Mouse (Mus musculus) ovary, postnatal 10 days (tissue): Measurements from ENCODE around the gene Paox.

ENCODE experiments used
- DNase-seq: peaks from one replicate; pipeline ENCODE4 v3.0.0; 2022; ENCODE audit warnings: low spot score

The Paox gene

GRCm38 (mm10) chr7:140172936-140173335, 57.3 kb downstream of the Paox start, which contains the start of gene Olfr523:
Gene Olfr523, plus strand, starts transcription at chr7:140173217.
- DNase-seq, result no peak

DNA sequence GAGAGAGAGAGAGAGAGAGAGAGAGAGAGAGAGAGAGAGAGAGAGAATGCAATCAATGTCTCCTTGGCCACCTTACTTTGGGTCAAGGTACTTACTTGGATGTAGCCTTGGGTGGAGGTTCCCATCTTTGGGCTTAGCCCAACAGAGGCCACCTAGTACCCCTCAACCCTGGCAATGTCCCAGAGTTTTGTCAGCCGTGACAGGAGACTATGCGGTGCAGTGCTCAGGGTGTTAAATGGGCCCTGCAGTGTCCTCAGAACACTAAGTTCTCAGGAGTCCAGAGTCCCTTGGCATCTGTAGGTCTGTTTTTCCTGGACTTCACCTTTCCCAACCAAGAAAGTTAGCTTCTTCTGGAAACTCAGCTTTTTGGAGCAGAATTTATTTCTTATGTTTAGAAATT, 63.6 kb downstream of the Paox start:
- no peak for DNase-seq

- no peak for DNase-seq
Measured at GRCm38 (mm10) chr7:140180692-140181091, 65.1 kb downstream of the Paox start.

- DNase-seq, result no peak
Measured at GRCm38 (mm10) chr7:140184206-140184605, 68.6 kb downstream of the Paox start.
